Mouse (Mus musculus) brain, embryonic 14.5 days (tissue): ENCODE data around the gene Samd13. TPM values are rescaled to one million over a fixed set of nuclear protein-coding genes. Genes with fewer than 3 reads are reported as not detected.

Source experiments
- DNase-seq: peaks from one replicate; pipeline ENCODE4 v3.0.0-alpha.2; 2011; ENCODE audit warnings: low read depth
- CTCF ChIP-seq: fragments of 200-500 bp; IDR thresholded peaks from 2 replicates; pipeline ENCODE4 v1.5.1; 2012; ENCODE audit warnings: inconsistent platforms, mild to moderate bottlenecking, moderate library complexity, borderline replicate concordance; ENCODE audit not compliant: insufficient read depth, insufficient read length; ENCODE audit errors: extremely low read depth
- POLR2A ChIP-seq: fragments of 200-500 bp; IDR thresholded peaks from 2 replicates; pipeline ENCODE4 v1.6.1; 2012; ENCODE audit warnings: mild to moderate bottlenecking, inconsistent platforms, borderline replicate concordance; ENCODE audit not compliant: poor library complexity, insufficient read depth, insufficient read length, severe bottlenecking; ENCODE audit errors: extremely low read depth
- polyA plus RNA-seq: library from polyadenylated mRNA; depleted of rRNA; stranded (reverse); fragments of >200 nt; gene quantifications from 2 replicates; pipeline ENCODE4 v1.2.3, GENCODE M21; 2012; rRNA removed

Samd13 gene
- polyA plus RNA-seq: 0.26 TPM in 1 of 2 replicates, not detected in the other

DNA sequence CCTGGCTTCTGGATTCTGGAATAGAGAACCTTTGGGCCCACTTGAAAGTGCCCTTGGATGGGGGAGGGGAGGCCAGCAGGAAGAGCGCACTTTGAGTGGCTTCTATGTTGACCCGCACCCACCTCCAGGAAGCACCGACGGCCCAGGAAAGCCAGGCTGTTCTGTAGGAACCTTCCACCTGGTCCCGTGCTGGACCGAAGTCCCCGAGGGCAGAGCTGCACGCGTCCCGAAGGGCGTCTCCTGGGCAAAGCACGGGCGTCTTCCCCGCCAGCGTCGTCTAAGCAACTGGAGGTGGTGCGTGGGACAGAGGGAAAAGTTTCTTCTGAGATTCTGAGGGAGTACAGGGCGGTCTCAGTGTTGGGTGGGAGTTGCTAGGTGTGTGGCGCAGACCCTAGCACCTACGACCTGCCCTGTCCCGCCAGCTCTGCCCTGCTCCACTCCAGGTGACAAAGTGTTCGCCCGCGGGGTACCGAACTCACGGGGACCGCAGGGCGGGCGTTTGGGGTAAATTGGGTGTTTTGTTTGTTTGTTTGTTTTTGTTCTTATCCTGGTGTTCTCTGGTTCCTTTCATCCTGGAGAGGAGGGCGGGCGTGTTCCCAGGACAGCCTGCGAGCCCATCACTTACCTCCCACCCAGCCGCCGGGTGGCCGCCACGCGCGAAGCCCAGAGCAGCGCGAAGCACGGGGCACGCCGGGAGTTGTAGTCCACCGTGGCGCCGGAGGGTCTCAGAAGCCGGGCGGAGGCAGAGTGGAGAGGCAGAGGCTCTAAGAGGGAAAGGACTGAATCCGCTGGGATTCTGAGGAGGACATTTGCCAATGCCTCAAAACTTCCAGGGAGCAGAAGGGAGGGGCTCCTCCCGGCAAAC lies at the start of gene Samd13:
Gene Samd13, minus strand, starts transcription at position 782 of the 865 bp plus-strand sequence.
- no peak for TF ChIP-seq CTCF
- DNase-seq: peak; percentile 84

GRCm38 (mm10) chr3:146731499-146731898 lies 46.1 kb upstream of the Samd13 start:
- no peak for DNase-seq
- TF ChIP-seq CTCF (no peak), POLR2A (no peak)

- no peak for TF ChIP-seq POLR2A
- TF ChIP-seq CTCF: no peak
- peak; percentile 21 for DNase-seq
Observed at GRCm38 (mm10) chr3:146723037-146723436, 37.6 kb upstream of the Samd13 start.

DNA sequence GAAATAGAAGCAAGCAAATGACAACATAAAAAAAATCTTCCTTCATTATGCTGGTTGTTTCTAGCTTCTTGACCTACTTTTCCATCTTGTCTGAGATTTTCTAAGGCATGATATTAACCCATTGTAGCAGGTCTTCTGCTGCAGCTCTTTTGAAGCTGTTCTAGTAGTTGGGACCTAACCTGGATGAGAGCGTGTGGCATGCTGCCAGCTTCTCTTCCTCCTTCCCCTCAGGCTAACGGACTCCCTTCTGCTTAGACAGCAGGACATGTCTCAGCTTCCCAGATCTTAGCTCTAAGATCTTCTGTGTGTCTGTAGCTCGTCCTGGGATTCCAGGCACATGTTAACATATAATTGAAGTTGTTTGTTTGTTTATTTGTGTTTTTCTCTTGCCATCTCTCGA lies 34.3 kb upstream of the Samd13 start:
- TF ChIP-seq CTCF: no peak
- no peak for TF ChIP-seq POLR2A
- DNase-seq: no peak

DNA sequence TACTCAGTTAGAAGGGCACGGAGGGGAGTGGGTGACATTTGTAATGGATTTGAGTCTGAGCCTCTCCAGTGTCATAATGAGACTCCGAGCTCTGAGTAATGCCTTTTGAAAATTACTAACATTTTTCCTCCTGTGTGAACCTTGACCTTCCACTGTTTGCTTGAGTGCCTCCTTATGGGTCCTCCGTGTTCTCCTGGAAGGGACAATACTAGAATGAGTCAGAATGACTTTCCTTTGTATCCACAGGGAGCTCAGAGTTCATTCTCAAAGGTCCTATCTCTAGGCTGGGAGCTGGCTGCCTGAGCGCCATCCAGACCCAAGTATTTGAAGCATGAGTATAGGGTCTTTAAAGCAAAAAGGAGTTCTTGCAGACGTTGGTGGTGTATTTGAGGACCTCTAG lies 32.9 kb upstream of the Samd13 start:
- DNase-seq: no peak
- no peak for TF ChIP-seq POLR2A
- TF ChIP-seq CTCF: no peak

DNA sequence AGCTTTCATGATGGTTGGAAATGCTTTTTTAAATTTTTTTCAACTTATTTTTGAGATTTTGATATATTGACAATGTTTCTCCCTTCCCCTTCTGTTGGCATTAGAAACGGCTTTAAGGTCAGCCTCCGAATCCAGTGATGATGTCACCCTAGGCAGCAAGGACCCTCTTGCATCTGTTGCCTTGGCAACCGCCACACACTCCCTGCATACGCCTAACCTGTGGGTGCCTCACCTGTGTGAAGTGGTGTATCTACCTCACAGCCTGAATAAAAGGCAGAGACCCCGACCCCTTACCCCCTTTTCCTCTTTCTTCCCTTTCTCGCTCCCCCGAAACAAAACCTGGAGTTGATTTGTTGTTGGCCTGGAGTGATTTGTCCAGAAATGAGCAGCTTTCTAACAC lies 26.9 kb upstream of the Samd13 start:
- TF ChIP-seq CTCF (no peak), POLR2A (no peak)
- DNase-seq: peak; percentile 8

DNA sequence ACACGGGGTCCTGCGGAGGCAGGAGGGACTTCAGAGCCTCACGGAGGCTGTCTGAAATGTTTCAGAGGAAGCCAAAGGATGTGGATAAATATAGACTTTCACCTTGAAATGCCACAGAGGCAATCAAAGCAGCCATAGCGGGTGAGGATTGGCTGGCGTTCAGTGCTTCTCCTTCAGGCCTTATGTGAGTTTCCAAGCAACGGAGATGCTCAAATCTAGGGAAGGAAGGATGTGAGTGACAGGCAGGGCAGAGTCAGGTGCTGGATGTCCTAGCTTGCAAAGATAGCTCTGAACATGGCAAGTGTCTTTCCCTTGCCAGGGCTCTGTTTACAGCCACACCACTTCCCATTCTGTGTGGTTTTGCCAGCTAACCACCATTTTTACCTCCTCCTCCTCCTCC lies 26.2 kb upstream of the Samd13 start:
- no peak for TF ChIP-seq POLR2A
- TF ChIP-seq CTCF: no peak
- DNase-seq: peak; percentile 72

DNA sequence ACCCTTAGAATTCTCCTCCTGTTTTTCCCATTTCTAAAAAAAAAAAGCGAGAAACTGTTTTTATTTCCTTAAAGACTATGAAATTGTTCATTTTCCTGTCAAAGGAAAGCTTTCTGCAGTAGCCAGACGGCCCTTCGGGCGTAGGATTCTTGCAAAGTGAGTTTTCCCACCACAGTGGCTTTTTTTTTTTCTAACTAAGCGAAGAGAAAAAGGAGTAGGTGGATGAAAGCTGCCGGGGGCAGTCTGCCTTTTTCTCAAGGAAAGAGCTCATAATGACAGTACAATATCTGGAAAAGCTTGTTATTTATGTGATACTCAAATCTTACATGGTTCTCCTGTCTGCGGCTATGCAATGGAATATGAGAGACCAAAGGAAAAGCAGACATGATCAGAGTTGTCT lies 25.7 kb upstream of the Samd13 start:
- peak; percentile 22 for DNase-seq
- no peak for TF ChIP-seq POLR2A
- no peak for TF ChIP-seq CTCF

DNA sequence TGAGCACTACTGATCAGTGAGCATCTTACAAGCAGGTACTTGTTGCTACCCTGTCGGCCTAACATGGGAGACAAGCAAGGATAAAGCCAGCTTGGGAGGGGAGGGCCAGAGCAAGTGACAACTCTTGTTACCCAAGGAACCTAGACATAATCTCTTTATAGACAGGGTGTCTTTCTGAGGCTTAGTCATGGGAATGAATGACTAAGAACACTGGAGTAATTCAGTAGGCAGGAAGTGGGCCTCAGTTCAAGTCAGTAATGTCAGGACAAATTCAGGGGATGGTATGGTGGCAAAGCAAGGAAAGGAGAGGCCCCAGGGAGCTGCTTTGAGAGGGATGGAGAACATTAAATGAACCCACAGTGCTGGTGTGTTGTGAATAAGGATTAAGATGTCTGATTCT lies 23.7 kb upstream of the Samd13 start:
- no peak for TF ChIP-seq CTCF
- TF ChIP-seq POLR2A: no peak
- no peak for DNase-seq

GRCm38 (mm10) chr3:146708381-146708780 lies 23.0 kb upstream of the Samd13 start:
- DNase-seq: no peak
- TF ChIP-seq CTCF (no peak), POLR2A (no peak)

DNA sequence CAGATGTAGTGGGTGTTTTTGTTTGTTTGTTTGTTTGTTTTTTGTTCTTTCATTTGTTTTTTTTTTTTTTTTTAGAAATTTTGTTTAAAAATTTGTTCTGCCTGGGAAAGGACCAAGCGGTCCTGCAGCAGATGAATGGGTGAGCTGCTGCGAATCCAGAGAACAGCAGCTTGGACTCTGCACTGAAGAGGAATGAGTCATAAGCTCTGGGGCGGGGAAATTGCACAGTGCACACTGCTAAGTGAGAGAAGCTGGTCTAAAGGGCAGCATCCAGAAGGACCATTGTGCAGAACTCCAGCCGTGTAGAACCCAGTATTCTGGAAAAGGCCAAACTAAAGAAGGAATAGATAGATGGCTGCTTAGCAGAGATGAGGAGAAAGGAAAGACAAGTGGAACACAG lies 18.7 kb upstream of the Samd13 start:
- DNase-seq: no peak
- TF ChIP-seq POLR2A: no peak
- no peak for TF ChIP-seq CTCF

DNA sequence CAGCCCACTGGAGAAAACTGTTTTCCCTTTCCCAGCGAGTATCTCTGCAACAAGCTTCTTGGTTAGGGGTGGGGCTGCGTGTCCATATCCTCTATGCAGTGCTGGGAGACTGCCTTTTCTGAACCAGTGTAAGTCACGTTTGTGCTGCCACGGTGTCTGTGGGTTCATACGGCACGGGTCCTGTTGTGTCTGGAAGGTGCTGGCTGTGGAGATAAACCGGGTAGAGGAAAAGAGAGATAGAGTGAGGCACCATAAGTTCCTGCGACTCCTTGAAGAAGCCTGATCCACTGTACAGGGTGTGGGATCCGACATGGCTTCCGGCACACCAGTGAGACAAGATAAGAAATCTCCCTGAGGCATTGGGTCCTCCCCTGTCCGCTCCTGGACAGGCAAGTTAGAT lies 14.7 kb upstream of the Samd13 start:
- DNase-seq: no peak

GRCm38 (mm10) chr3:146698982-146699381 lies 13.6 kb upstream of the Samd13 start:
- TF ChIP-seq POLR2A: no peak
- peak; percentile 50 for DNase-seq

More for the DNA sequence above, 14.7 kb upstream of the Samd13 start:
- TF ChIP-seq POLR2A: no peak
- TF ChIP-seq CTCF: no peak

DNA sequence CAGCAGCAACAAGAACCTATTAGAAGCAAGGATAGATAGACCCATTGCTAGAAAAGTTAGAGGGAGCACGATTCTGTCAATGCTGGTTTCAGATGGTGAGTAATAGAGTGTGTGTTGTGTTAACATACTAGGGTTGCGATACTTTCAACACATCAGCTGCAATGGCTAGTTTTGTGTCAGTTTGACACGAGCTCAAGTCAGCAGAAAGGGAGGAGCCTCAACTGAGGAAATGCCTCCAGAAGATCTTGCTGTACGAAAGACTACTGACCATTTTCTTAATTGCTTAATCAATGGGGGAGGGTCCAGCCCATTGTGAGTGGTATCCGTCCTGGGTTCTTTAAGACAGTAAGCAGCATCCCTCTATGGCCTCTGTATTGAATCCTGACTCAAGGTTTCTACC lies 7.2 kb upstream of the Samd13 start:
- DNase-seq: no peak
- no peak for TF ChIP-seq POLR2A
